Mouse (Mus musculus): ENCODE measurements at regions not wholly inside any gene's neighbourhood (a gene's known extent, or its start where the extent isn't known, plus 50 kb on each side); places are given as distances from the start of the nearest gene placed in this dataset.

DNA sequence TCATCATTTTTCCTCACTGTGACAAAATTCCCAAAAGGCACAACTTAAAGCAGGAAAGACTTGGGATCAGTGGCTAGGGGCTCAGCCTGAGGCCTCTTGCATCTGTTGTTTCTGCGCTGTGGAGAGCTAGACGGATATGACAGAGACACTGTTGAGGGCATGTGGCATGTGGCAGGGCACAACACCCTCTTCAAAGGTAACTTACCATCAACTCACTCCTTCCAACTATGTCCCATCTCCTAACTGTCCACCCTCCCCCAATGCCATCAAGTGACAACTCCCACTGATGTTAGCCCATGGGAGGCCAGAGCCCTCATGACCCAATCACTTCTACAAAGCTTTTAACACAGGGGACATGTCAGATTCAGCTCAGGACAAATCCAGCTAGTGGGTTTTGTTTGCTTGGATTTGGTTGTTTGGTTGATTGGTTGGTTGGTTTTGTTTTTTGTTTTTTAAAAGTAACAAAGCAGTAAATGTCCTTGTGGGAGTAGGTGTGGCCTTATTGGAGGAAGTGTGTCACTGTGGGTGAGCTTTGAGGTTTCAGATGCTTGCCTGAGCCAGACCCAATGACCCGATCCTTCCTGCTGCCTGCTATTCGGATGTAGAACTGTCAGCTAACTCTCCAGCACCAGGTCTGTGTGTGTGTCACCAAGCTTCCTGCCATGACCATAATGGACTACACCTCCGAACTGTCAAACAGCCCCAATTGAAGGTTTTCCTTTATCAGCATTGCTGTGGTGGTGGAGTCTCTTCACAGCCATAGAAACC, 53.2 kb upstream of the Lef1 start:
- in situ Hi-C loops (cut with MboI, MseI), result no loop called here

DNA sequence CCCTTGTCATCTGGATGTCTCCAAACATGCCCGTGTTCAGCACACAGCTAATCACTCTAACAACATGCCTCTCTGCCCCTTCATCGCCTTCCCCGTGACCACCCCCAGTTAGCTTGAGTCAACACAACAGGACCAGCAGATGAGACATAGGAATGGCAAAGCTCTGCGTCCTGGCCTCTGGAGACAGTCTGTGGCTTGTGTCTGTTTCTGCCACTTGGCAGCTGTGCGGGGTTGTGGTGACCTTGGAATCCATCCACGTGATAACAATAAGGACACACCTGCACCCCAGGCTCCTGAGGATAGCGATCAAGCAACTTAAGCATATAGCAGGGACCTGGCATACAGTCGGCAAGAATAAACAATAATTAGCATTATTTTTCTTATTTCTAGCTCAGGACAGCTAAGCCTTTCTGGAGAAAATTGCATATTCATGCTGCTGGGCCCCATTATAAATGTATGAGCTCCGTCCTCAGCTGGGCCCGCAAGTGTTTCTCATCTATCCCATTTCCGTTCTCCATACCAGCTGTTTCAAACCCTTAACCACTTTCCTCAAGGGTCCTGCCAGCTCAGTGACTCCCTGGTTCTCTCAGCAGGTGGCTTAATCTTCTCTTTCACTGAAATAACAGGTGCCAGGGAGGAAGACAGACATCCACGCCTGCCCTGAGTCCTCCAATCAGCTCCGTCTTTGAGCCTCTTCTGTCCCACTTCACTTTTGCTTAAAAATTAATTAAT, 55.9 kb upstream of the Lef1 start:
- in situ Hi-C loops (cut with MboI, MseI), result no loop called here

DNA sequence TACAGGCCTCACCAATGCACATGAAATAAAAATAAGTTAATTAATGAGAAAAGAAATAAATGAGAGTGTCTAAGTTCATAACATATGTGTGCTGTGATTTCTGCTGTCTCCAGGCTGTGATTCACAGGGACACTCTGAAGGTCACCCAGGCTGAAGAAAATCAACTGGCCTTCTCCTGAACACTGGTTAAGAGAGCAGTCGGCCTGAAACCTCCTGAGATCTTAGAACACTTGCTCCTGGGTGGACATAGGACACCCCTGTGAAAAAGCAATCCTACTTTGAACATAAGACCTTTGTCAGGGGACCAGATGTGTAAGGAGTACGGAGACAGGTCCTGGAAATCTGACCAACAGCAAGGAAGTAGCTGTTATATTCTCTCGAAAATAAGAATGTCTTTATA, 62.6 kb upstream of the Lef1 start:
- in situ Hi-C loops (cut with MboI, MseI), result no loop called here

DNA sequence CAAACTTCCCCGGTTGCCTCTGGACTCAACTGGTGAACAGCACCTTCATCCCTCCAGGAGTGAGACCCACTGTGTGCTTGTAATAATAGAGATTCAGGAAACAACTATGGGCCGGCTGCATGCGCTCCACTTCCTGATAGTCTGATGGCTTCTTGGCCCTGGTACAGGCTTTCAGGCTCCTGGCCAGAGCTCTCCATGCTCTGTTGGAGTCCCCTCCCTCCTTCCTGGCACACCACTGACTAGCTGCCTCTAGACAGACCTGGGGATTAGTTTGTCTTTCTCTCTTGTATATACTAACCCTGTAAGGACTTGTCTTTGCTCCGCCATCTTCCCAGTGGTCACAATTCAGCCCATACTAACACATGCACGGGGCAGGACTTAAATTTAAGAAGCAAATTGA, 63.9 kb upstream of the Lef1 start:
- in situ Hi-C loops (cut with MboI, MseI), result no loop called here

DNA sequence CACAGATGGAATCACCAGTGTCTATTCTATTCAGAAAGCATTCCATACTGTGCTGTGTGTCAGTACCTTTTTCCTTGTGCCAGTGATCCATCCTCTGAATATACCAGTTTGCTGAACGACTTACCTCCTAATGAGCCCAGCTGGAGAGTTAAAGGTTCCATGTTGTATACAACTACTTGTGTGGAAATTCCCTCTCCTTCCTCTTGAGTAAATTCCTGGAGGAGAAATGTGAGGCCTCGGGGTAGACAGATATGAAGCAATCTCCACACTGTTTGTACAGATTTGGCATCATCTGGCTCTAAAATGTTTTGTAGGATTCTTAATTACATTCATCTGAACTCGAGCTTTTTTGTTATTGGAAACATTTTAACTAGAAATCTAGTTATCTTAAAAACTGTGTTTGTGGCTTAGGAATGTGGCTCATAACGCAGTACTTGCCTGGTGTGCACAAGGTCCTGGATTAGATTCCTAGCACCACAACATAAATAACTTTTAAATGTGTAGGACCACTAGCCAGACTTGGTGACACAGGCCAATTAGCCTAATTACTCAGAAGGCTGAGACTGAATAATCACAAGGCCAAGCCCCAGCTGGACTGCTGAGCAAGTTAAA, 70.0 kb upstream of the Lef1 start:
- in situ Hi-C loops (cut with MboI, MseI), result no loop called here

DNA sequence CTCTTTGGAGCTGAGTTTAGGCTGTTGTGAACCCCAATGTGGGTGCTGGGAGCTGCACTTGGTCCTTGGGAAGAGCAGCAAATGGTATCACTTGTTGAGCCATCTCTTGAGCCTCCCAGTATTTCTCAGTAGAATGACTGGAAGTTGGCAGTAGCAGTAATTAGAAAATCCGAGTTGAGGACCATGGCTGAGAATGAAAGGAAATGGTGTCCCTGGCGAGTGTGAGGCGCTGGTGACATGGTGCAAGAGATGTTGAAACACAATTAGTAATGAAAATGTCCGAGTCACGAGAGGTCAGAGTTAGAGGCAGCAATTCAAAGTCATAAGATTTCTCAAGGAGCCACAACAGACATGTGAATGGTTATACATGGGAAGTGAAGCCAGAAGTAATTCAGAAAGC, 73.2 kb upstream of the Lef1 start:
- in situ Hi-C loops (cut with MboI, MseI), result no loop called here

DNA sequence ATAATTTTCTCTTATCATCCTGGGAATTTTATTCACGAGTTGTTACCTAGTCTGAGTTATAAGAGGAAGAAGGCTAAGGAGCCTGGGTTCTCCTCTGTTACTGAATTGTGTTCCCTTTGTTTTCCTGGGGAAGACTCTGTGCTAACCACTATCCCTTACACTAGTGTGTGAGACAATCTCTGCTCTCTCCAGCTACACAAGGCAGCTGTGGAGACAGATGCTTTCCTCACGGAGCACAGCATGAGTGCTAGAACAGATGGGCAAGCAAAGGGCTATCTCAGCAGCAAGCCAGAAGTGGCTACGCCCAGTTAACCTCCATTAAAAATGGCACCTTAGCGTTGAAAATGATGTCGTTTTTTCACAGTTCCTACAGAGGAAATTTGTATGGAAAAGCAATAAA, 75.5 kb upstream of the Lef1 start:
- in situ Hi-C loops (cut with MboI, MseI), result no loop called here

DNA sequence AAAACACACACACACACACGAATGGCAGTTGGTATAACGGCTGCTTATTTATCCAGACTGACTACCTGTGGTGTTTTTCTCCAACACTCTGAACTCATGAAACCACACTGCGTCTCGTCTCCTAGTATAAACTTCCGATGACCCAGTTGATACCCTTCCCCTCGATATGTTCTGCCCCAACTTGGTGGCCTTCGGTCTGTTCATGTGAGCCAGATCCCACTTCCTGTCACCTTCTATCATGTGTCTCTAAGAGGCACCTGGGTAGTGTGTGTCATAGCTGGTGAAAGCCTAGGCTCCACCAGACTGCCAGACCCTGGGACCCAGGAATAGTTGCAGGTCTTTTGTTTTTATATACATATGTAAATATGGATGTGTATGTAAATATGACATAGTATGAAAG, 83.9 kb upstream of the Lef1 start:
- in situ Hi-C loops (cut with MboI, MseI), result no loop called here

DNA sequence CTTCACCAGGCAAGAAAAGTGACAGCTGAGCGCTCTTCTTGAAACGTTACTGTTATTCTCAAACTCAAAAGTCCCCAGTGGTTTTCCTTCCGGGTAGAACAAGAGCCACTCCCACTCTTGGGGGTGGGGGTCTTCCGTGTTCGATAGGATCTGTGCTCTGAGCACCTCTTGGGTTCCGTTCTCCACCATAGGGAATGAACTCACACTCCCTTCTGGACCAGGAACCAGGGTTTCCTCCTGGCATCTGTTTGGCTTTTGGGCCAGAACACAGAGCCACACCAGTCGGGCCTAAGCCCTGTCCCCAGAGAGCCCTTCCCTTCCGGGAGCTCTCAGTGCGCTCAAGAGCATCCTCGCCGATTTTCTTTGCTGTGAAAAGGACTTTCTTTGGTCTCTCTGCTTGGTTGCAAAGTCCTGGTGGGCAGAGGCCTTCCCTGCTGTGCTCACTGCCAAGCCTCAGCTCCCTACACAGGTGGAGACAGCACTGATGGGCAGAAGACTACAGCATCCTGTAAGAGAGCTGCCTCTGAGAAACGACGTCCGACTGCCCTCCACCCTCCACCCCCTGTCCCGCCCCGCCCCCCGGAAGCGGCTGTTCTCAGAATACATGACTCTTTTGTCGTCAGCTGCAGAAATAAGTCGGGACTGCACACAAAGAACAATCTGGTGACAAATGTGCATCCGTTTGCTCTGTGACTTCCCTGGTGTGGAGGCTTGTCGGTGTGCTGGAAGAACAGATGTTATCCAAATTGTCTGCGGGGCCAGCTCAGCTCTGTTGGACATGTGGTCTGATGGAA, 90.9 kb upstream of the Lef1 start:
- in situ Hi-C loops (cut with MboI, MseI), result no loop called here

DNA sequence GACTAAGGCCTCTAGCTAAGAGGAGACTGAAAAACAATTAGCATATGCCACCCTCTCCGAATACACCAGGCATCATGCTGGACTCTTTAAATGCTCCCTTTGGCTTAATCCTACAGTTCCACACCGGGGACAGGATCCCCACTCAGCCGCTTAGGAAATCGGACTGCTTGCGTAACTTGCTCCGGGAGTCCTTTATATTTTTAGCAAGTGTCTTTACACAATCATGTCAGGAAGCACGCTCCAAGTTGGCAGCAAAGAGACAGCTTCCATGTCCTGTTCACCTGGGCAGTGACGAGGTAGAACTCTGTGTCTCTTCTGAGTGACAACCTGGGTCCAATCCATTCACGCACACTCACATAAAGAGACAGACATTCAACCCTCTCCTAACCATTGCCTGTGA, 92.4 kb upstream of the Lef1 start:
- in situ Hi-C loops (cut with MboI, MseI), result no loop called here

DNA sequence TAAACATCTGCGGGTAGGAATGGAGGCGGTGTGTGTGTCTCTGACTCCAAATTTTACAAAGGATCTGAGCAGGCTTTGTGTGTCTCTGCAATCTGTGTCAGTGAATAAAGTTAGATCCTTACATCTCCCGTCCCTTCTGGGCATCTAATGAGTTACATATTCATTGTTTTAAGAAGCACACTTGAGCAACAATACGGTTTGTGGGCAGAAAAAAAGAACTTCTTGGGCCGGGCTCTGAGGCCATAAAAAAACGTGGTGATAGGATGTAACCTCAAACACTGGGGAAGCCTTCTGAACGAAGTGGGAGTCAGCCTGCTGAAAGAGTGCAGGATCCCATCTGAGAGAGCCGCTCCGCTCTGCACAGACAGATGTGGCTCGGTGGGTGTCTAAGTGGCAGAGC, 94.2 kb upstream of the Lef1 start:
- in situ Hi-C loops (cut with MboI, MseI), result no loop called here

DNA sequence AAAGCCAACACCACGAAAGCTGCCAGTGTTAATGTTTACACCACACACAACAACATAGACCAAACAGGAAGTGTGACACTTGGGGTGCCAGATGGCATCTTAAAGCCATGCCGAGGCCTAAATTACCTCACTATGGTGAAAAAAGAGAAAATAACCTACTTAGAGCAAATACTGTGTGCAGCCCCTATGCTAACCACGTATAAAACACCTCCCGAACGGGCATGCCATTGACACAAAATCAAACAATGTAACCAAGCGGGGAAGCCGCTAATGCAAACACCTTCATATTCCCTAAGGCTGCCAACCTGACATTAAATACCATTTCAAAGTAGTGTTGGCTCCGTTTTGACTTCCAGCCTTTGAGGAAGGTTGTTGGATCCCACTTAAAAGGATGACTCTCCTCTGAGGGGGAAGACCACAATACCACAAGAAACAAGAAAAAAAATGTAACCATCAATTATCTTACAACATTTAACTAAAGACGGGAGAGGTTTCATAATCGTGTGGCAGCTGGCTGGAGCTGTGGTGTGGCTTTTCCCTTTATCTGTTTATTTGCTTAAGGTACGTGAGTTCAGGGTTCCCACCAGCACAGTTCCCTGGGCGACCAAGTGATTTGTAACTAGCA, 96.1 kb upstream of the Lef1 start:
- in situ Hi-C loops (cut with MboI, MseI), result no loop called here

DNA sequence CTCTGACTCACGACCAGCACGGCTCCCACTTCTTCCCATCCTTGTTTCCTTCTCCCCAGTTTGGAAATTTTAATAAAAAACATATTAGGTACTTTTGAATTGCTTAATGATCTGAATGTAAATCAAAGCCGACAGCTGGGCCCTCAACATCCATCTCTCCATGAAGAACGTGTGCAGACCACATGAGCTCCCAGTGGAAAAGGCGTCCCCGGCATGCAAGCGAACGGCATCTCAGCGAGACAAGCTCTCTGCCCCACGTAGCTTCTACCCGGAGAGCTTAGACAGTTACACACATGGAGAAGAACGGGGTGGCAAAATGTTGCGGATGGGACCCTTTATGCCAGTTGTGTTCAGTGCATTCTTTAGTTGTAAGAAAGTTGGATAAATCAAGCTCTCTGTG, 109.6 kb upstream of the Lef1 start:
- in situ Hi-C loops (cut with MboI, MseI), result no loop called here

DNA sequence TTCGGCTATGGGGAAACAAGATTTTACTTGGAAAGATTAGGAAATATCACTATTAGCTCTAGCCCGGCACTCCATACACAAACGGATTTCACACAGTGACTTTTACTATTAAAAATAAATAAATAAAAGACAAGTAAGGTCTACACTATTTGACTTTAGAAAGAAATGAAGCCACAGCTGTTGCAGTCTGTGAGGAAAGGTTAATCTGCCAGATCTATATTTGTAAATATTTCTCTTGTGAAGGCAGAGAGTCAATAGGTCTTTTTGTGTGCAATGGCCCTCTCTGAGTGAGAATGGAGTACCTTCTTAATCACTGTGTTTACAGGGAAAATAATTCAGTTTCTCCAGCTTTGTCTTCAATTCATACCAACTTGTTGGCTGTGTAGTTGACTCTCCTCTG, 110.0 kb upstream of the Lef1 start:
- in situ Hi-C loops (cut with MboI, MseI), result no loop called here

DNA sequence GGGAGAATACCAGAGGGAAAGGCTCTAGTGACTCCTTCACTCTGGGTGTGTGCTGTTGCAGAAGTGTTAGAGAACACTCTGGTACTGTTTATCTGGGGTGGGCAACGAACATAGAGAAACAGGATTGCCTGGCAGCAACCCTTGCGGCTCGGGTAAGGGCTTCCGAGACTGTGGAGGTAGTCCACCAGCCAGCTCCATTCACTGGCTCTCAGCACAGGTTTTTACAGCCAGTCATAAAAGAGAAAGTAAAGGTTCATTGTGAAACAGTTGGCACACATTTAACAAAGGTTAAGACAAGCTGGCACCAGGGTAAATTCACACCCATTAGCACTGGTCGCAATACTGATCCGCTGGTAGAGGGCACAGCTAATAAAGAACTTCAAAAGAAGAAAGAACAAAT, 110.5 kb upstream of the Lef1 start:
- in situ Hi-C loops (cut with MboI, MseI), result no loop called here

DNA sequence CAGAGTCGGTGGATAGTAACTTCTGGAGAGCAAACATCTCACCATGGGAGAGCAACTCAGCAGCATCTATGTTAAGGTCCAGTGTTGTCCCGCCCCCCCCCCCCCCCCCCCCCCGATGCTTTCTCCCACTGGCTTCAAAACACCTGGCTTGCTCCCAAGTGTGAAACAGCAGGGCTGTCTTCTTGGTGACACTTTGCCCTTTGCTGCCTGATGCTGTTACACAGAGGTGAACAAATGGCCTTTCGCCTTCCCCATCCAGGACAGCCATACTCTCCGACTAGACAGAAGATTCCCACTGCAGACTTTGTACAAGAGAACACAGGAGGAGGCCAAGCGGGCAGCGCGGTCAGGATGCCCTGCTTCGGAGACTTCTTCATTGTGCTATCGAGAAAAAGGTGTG, 111.8 kb upstream of the Lef1 start:
- in situ Hi-C loops (cut with MboI, MseI), result no loop called here

DNA sequence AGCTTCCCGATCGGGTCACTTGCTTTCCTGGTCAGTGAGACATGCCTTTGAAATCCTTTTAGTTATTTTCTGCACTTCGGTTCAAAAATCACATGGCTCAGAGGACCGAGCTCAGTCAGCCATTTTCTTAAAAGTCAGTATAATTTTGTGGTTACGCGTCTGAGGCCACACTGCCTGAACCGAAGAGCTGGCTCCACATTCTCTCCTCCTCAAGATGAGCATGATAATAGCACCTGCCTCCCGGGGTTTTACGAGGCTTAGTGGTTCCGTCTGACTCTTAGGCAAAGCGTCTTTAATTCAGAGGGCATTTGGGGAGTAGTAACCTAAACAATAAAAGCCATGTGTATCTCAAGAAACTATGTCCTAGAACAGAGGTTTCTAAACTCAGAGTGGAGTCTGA, 113.5 kb upstream of the Lef1 start:
- in situ Hi-C loops (cut with MboI, MseI), result no loop called here

DNA sequence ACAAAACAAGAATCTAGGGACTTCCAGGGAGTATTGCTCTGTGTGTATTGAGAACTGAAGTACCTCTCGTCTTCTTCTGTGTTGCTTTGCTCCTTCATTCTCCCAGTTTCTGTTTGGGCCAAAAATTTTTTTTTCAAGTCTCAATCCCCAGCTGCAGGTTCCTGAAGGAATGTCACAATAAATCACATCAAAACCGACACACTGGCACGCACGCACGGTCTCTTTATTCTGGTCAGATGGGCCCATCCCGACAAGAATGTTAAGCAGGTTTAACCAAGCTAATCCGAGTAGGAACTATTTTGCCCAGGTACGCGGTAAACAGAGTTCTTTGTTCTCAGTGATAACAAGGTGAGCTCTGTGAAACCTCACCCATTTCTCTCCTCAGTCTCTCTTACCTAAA, 118.3 kb upstream of the Lef1 start:
- in situ Hi-C loops (cut with MboI, MseI), result no loop called here

DNA sequence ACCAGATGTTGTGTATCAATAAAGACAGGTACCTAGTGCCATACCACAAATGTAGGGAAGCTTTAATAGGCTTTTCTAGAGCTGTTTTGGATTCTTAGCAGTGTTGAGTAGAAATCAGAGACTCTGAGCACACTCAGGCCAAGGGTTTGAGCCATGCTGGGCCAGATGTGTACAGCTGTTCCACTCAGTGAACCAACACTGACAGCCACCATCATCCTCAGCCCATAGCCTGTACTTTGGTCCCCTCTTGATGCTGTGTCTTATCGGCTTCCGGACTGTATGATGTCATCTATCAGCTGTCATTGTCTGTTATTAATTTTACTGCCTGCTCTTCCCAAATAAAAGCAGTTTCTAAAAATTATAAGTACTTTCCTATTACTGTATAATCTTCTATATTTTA, 123.6 kb upstream of the Lef1 start:
- in situ Hi-C loops (cut with MboI, MseI), result no loop called here

DNA sequence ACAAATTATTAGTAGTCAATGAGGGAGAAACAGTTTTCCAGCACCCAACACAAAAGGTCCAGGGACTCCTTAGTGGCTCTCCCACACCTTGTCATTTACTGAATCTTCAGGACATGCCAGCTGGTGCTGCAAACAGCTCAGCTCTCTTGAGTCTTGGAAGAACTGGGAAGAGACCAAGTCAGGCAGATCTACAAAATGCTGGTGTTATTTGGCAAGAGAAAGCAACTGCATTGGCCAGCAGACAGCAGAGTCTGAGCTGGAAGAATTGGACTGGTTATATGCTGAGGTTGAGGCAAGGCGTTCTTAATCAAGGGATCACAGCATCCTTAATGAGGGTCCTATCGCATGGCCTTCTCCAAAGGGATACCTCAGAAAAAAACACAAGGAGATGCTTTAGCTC, 124.2 kb upstream of the Lef1 start:
- in situ Hi-C loops (cut with MboI, MseI), result no loop called here

DNA sequence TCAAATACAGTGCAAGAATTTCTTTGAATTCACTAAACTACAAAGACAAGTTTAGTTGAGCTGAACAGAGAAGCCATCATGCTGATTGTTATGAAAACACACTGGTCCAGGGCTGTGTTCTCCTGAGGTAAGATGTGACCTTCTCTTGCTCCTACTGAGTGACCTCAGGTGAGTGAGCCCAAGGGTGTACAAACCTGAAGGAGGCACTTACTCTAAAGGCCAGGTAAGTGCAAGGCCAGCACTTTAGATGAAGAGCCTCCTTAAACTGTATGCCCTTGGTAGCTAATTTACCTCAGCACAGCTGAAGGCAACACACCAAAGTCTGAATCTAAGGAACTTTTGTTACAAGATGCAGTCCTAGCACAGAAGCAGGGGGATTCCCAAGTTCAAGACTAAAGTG, 128.7 kb upstream of the Lef1 start:
- in situ Hi-C loops (cut with MboI, MseI), result no loop called here
